Mouse (Mus musculus): ENCODE results near the gene Usp24.

The Usp24 gene

GRCm38 (mm10) chr4:106322846-106323245 lies 6.8 kb downstream of the Usp24 start:
- WGBS, result 83% methylated on average over 10 of the region's 10 CpGs

DNA sequence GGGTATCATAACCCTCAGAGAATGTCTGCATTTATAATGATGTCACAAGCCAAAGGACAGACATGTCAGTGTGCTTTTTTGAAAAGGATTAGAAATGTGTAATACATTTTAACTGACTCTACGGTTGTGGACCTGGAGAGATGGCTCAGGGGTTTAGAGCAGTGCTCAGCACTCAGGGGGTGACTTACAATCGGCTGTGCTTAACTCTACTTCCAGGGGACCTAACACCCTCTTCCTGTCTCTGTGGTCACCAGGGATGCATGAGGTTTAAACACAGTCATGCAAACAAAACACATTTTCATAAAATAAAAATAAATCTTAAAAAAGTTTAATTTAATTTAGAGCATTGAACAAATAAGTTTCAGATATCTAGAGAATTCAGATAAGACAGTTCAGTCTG lies 7.3 kb downstream of the Usp24 start:
- 55% methylated on average over 2 of the region's 2 CpGs for WGBS

DNA sequence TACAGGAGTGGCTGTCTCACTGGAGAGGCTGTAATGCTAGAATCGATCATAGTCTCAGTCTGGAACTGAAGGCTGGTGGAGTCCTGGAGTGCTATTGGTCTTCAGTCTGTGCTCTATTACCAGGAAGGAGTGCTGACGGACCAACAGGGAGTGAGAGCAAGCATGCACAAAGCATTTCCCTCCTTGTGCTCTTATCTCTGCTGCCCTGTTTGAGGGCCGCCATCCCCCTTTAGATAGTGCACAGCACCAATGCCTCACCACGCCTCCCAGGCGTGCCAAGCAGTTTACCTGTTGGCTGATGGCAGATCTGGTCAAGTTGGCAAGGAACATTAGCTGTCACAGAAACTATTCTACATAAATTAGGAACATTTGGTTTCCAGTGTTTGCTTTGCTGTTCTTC lies 11.4 kb downstream of the Usp24 start:
- 92% methylated on average over 5 of the region's 5 CpGs for WGBS

DNA sequence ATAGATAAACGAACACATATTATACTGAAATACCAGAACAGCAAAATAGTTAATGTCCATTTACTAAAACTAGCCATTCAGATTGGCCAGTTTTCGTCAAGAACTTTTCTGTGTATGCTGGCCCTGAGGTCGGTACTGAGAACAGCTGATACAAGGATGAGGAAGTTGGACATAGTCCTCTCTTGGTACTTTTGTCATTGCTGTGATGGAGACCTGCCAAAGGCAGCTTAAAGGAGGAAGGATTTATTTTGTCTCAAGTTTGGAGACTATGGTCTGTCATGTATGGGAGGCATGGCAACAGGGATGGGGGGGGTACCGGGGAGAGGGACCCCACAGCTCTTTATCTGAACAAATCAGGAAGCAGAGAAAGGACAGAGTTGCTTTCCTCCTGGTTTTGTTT lies 12.7 kb downstream of the Usp24 start:
- WGBS, result 75% methylated on average over 4 of the region's 4 CpGs

DNA sequence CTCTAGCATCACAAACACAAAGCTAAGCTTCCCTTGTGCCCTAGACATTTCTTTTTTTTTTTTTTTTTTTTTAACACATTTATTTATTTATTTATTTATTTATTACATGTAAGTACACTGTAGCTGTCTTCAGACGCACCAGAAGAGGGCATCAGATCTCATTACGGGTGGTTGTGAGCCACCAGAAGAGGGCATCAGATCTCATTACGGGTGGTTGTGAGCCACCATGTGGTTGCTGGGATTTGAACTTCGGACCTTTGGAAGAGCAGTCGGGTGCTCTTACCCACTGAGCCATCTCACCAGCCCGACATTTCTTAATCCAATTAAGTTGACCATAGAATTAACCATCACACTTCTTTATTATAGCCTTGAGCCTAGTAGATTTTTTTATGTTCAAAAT lies 13.2 kb downstream of the Usp24 start:
- WGBS, result 83% methylated on average over 6 of the region's 6 CpGs

DNA sequence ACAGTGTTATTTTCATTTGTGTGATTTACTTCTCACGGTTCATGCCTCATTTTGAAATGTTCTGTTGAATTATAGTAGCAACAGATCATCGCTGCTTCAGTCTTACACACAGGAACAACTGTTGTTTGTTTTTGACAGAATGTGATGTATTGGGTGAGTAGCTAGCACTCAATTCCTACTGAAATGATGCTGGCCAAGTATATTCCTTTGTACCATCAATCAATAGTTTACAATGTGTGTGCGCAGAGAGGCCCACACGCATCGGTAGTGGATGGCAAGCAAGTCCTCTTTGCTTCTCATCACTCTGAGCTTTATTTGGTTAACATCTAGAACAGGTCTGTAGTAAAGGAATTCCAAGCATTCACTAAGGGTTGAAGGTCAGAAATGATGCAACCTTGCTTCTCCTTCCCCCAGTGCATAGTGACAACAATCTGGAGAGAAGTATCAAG lies 14.4 kb downstream of the Usp24 start:
- WGBS, result 68% methylated on average over 5 of the region's 5 CpGs

GRCm38 (mm10) chr4:106333071-106333470 lies 17.1 kb downstream of the Usp24 start:
- WGBS, result 63% methylated on average over 3 of the region's 3 CpGs

GRCm38 (mm10) chr4:106333584-106333983 lies 17.6 kb downstream of the Usp24 start:
- 78% methylated on average over 2 of the region's 2 CpGs for WGBS

DNA sequence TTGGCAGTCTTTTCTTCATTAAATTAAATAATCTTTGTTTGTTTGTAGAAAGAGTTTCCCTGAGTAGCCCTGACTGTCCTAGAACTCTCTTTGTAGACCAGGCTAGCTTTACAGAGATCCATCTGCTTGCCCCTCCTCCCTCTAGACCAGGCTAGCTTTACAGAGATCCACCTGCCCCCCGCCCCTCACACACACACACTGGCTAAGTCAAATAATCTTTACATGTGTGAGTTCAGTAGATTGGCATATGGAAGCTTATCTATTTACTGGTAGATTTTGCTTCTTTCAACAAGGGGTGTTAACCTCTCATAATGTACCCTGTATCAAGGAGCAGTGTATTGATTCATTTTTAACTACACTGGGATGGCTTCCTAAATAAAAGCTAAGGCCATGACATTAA lies 19.8 kb downstream of the Usp24 start:
- 100% methylated on average over 1 of the region's 1 CpGs for WGBS

DNA sequence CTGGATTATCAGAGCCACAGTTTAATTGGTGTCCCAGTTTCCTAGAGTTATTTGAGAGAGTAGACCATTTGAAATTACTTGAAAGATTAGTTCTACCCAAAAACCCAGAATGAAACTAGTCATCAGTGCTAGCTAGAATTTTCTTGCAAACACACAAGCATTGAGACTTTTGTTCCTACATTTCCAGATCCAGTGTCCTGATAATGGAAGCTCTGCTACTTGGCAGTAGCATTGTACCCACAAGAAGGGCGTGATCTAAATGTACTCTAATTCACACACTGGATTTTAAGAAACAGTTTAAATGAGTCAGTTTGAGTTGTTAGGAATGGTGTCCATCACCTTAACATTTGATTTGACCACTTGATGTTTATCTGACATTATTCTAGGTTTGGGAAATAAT lies 31.7 kb downstream of the Usp24 start:
- WGBS, result 83% methylated on average over 1 of the region's 1 CpGs

GRCm38 (mm10) chr4:106355025-106355424 lies 39.0 kb downstream of the Usp24 start:
- 80% methylated on average over 2 of the region's 2 CpGs for WGBS

GRCm38 (mm10) chr4:106370013-106370412 lies 54.0 kb downstream of the Usp24 start:
- 75% methylated on average over 6 of the region's 6 CpGs for WGBS

DNA sequence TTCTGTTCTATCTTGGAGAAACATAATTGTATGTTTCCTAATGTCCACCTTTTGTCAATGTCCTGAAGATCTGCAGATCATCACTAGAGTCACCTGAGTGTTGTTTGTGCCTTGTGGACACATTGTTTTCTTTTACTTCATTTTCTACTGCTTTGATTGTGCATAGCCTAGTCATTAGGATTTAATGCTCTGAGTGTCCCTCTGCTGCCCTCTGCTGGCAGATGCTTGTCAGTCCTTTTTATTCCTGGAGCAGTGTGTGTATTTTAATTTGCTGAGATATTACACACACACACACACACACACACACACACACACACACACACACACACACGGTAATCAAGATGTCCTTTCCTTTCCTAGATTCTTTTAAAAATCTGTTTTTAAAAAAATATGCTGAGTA lies 59.8 kb downstream of the Usp24 start:
- WGBS, result 12% methylated on average over 1 of the region's 1 CpGs

- WGBS, result 64% methylated on average over 14 of the region's 14 CpGs
Measured at GRCm38 (mm10) chr4:106378839-106379572, 63.0 kb downstream of the Usp24 start.

- 85% methylated on average over 5 of the region's 5 CpGs for WGBS
Measured at GRCm38 (mm10) chr4:106381131-106381530, 65.1 kb downstream of the Usp24 start.

- WGBS, result 45% methylated on average over 3 of the region's 3 CpGs
Measured at GRCm38 (mm10) chr4:106389908-106390307, 73.9 kb downstream of the Usp24 start.

GRCm38 (mm10) chr4:106409621-106410020 lies 93.6 kb downstream of the Usp24 start:
- WGBS, result 94% methylated on average over 14 of the region's 14 CpGs

DNA sequence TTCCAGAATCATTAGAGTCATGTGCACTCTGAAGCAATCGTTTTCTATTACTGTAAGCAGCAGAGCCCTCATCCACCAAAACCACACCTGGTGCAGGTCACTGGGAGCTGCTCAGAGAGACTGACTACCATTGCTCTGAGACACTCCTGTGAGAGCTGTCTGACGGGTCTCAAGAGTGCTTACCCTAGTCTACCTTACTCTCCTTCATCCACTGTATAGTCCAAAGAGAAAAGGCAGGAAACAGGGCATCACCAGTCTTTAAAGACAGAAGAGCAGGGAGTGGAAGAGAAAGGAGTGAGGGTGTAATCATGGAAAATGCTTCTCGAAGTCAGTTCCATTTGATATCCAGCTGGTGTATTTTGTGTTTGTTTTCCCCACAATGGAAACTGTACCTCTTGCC lies 103.2 kb downstream of the Usp24 start:
- 78% methylated on average over 3 of the region's 3 CpGs for WGBS

GRCm38 (mm10) chr4:106419791-106420190 lies 103.8 kb downstream of the Usp24 start:
- 70% methylated on average over 6 of the region's 6 CpGs for WGBS

- 79% methylated on average over 3 of the region's 3 CpGs for WGBS
Measured at GRCm38 (mm10) chr4:106422597-106422996, 106.6 kb downstream of the Usp24 start.

- 95% methylated on average over 1 of the region's 1 CpGs for WGBS
Measured at GRCm38 (mm10) chr4:106424560-106424959, 108.5 kb downstream of the Usp24 start.

GRCm38 (mm10) chr4:106426286-106426685 lies 110.3 kb downstream of the Usp24 start:
- WGBS, result 63% methylated on average over 5 of the region's 5 CpGs

- 89% methylated on average over 6 of the region's 6 CpGs for WGBS
Measured at GRCm38 (mm10) chr4:106428616-106429015, 112.6 kb downstream of the Usp24 start.

GRCm38 (mm10) chr4:106429106-106429505 lies 113.1 kb downstream of the Usp24 start:
- 65% methylated on average over 7 of the region's 7 CpGs for WGBS

Measured in cerebral cortex, adult 2 months (tissue).